28 mouse cellular contexts compared by ENCODE assay signal in genomic region chr13:92698781-92699180, GRCm38 (mm10).
DNase-seq lines count a peak whose midpoint lies in the region; ATAC-seq and TF ChIP-seq lines count a peak whose summit lies in the region.
"Had no signal": no experiment of that assay in that cellular context is flagged by ENCODE, and none has a peak within 500 bp of the region (broad histone marks: within the 10 kb centered on the region; RNA-seq: fewer than 3 reads in every experiment).

No protein-coding gene starts in this region.

- peak overlapping the region; percentile 48; the same call in 1 of the 2 replicates for H3K27ac ChIP-seq in left cerebral cortex, adult 2 months
- H3K27ac ChIP-seq: embryonic facial prominence, embryonic 12.5 days; heart, embryonic 15.5 days; hindbrain, embryonic 12.5 days; liver, embryonic 13.5 days; macrophage; neural tube, embryonic 13.5 days; stomach, embryonic 15.5 days had no signal

- intact Hi-C loops in left cerebral cortex, adult 2 months (cut with DNase I), result no loop called here

- peak; percentile 49 for ATAC-seq in frontal cortex, adult (ENCODE audit: low TSS enrichment)
- ATAC-seq: CD4-positive, CD25-positive, alpha-beta regulatory T cell, adult 4 months had no signal

- TF ChIP-seq CTCF in left cerebral cortex, adult 2 months (IDR thresholded peaks at IDR 0.05), result no peak

- no peak for DNase-seq in frontal cortex, postnatal 36 days (ENCODE audit: low spot score in 2 of 2)
- no peak for DNase-seq in left cerebral cortex, adult 2 months (ENCODE audit: extremely low spot score in 1 of 2, low spot score in 2 of 2)
- DNase-seq in left cerebral cortex, adult 8-10 months (ENCODE audit: low spot score in 2 of 2), result no peak
- DNase-seq in testis, postnatal 10 days (ENCODE audit: low spot score), result peak; percentile 30
- no peak for DNase-seq in testis, postnatal 14 days (ENCODE audit: low spot score)
- no peak for DNase-seq in gastrocnemius, postnatal 4 days (ENCODE audit: low spot score in 2 of 2)
- DNase-seq: adrenal gland, postnatal 10 days; cerebellum, adult 11 months; cerebellum, adult 9-11 months; embryo, embryonic 11 days; kidney, postnatal 14 days; left cerebral cortex, postnatal 4 days; liver, embryonic 13.5 days; lung, adult 2 months; lung, postnatal 10 days; retina, postnatal 1 day; right cerebral cortex, postnatal 25 days; thymus, adult 2 months; thymus, postnatal 36 days had no signal

- H3K4me3 ChIP-seq in left cerebral cortex, adult 2 months, result no peak overlapping the region
- H3K4me3 ChIP-seq: embryonic facial prominence, embryonic 12.5 days; heart, embryonic 15.5 days; hindbrain, embryonic 12.5 days; liver, embryonic 13.5 days; myocyte; neural tube, embryonic 13.5 days; stomach, embryonic 15.5 days had no signal
